Comparison of ENCODE assay signal across 8 mouse cellular contexts in genomic region chr3:97932131-97932530, GRCm38 (mm10). TPM values are rescaled to one million over a fixed set of nuclear protein-coding genes. Genes with fewer than 3 reads are reported as not detected.
DNase-seq lines count a peak whose midpoint lies in the region; ATAC-seq lines count a peak whose summit lies in the region.

No protein-coding gene starts in this region.

- H3K9ac ChIP-seq in heart, embryonic 14.5 days (ENCODE audit: low read length) = peak overlapping the region; percentile 39; the same call in 1 of the 2 replicates
- peak overlapping the region; percentile 21; the same call in 1 of the 2 replicates for H3K9ac ChIP-seq in liver, embryonic 15.5 days
- 0 out of 2 replicates have a peak overlapping the region, but pooled peaks have one; percentile 12 for H3K9ac ChIP-seq in neural tube, embryonic 14.5 days (replicated peaks; ENCODE audit: low read depth, low read length)

- peak overlapping the region; percentile 50 for H3K4me2 ChIP-seq in heart, embryonic 14.5 days (ENCODE audit: low read length)
- peak overlapping the region; percentile 64 for H3K4me2 ChIP-seq in liver, embryonic 15.5 days
- peak overlapping the region; percentile 27; the same call in 1 of the 2 replicates for H3K4me2 ChIP-seq in neural tube, embryonic 14.5 days (ENCODE audit: low read depth, low read length)

- no peak for ATAC-seq in heart, embryonic 14.5 days (ENCODE audit: insufficient number of reproducible peaks, insufficient read depth, low FRiP score, low read depth)
- no peak for ATAC-seq in liver, embryonic 15.5 days (ENCODE audit: insufficient read depth)
- ATAC-seq in neural tube, embryonic 14.5 days (ENCODE audit: low read depth) = peak; percentile 25; the same call in 1 of the 2 replicates
- ATAC-seq in cerebellum, adult (ENCODE audit: insufficient number of reproducible peaks, low FRiP score, low TSS enrichment) = no peak

- peak overlapping the region in 1 of 2 experiments; percentile 10; a peak in 1 of 4 replicates for H3K4me3 ChIP-seq in heart, embryonic 14.5 days (ENCODE audit: control insufficient read depth in 1 of 2, insufficient read depth in 1 of 2, low read depth in 1 of 2, low read length in 2 of 2)
- H3K4me3 ChIP-seq in liver, embryonic 15.5 days (replicated peaks) = peak overlapping the region; percentile 36
- no peak overlapping the region for H3K4me3 ChIP-seq in neural tube, embryonic 14.5 days (ENCODE audit: low read depth, low read length)

- no peaks in the 10 kb centered on the region for H3K27me3 ChIP-seq in heart, embryonic 14.5 days (ENCODE audit: control insufficient read depth, insufficient read depth, low read length)
- no peaks in the 10 kb centered on the region for H3K27me3 ChIP-seq in liver, embryonic 15.5 days
- H3K27me3 ChIP-seq in neural tube, embryonic 14.5 days (ENCODE audit: control insufficient read depth, insufficient read depth, low read length) = no peaks in the 10 kb centered on the region

- 18% methylated on average over 10 of the region's 10 CpGs for WGBS in heart, embryonic 14.5 days
- 6% methylated on average over 10 of the region's 10 CpGs for WGBS in liver, embryonic 15.5 days (ENCODE audit: insufficient replicate concordance)
- WGBS in neural tube, embryonic 14.5 days = 7% methylated on average over 10 of the region's 10 CpGs

- H3K36me3 ChIP-seq in heart, embryonic 14.5 days (ENCODE audit: control insufficient read depth, insufficient read depth, low read length) = no peaks in the 10 kb centered on the region
- H3K36me3 ChIP-seq in liver, embryonic 15.5 days (replicated peaks) = no peaks in the 10 kb centered on the region
- H3K36me3 ChIP-seq in neural tube, embryonic 14.5 days (ENCODE audit: control insufficient read depth, insufficient read depth, low read length) = no peaks in the 10 kb centered on the region

- DNase-seq in layer of hippocampus, adult 9-11 months = peak; percentile 65
- no peak for DNase-seq in layer of hippocampus, adult 18-20 months (ENCODE audit: low spot score in 2 of 2)
- no peak for DNase-seq in retina, postnatal 1 day
- no peak for DNase-seq in yolk sac, embryonic 10.5 days (ENCODE audit: low spot score)

- no peak overlapping the region for H3K27ac ChIP-seq in heart, embryonic 14.5 days (replicated peaks in 1 of 2; ENCODE audit: control insufficient read depth in 1 of 2, insufficient read depth in 1 of 2, low read depth in 2 of 2, low read length in 2 of 2)
- no peak overlapping the region for H3K27ac ChIP-seq in liver, embryonic 15.5 days (replicated peaks)
- H3K27ac ChIP-seq in neural tube, embryonic 14.5 days (ENCODE audit: low read depth, low read length) = no peak overlapping the region

- peaks cover 6 to 16% of the 10 kb centered on the region in 2 experiments; a peak in 3 of 4 replicates for H3K4me1 ChIP-seq in heart, embryonic 14.5 days (ENCODE audit: control insufficient read depth in 2 of 2, insufficient read depth in 2 of 2, low read length in 2 of 2)
- peaks cover 79% of the 10 kb centered on the region for H3K4me1 ChIP-seq in liver, embryonic 15.5 days (replicated peaks)
- H3K4me1 ChIP-seq in neural tube, embryonic 14.5 days (ENCODE audit: control insufficient read depth, insufficient read depth, low read length) = peaks cover 10% of the 10 kb centered on the region

- no peaks in the 10 kb centered on the region for H3K9me3 ChIP-seq in heart, embryonic 14.5 days (ENCODE audit: control insufficient read depth, low read length)
- no peaks in the 10 kb centered on the region for H3K9me3 ChIP-seq in liver, embryonic 15.5 days (replicated peaks)
- no peaks in the 10 kb centered on the region for H3K9me3 ChIP-seq in neural tube, embryonic 14.5 days (ENCODE audit: control insufficient read depth, low read length)

RNA-seq across cellular contexts. Expression of gene Sec22b, which starts 31.1 kb away (rescaled TPM):
- total RNA-seq in layer of hippocampus, adult 18-20 months (2021) = 10 to 100 TPM; 77.2 to 80.5 TPM
- 131 and 136 TPM in 2 replicates for polyA plus RNA-seq in heart, embryonic 14.5 days (2014; fragmentation: Nextera tagmentation; extraction: Ambion mirVana)
- polyA plus RNA-seq in liver, embryonic 15.5 days (2015; fragmentation: Nextera tagmentation; extraction: Ambion mirVana) = 57.9 and 61.2 TPM in 2 replicates
- polyA plus RNA-seq in neural tube, embryonic 14.5 days (2014; fragmentation: Nextera tagmentation; extraction: Ambion mirVana) = 105 and 111 TPM in 2 replicates

RNA-seq across cellular contexts. Expression of gene Pde4dip, which starts 43.6 kb away (rescaled TPM):
- 100 to 1,000 TPM; 228 to 229 TPM for total RNA-seq in layer of hippocampus, adult 18-20 months (2021)
- 99.4 and 112 TPM in 2 replicates for polyA plus RNA-seq in heart, embryonic 14.5 days (2014; fragmentation: Nextera tagmentation; extraction: Ambion mirVana)
- polyA plus RNA-seq in liver, embryonic 15.5 days (2015; fragmentation: Nextera tagmentation; extraction: Ambion mirVana) = 9.6 and 10.3 TPM in 2 replicates
- polyA plus RNA-seq in neural tube, embryonic 14.5 days (2014; fragmentation: Nextera tagmentation; extraction: Ambion mirVana) = 75.8 and 87.1 TPM in 2 replicates
